Mouse (Mus musculus) erythroblast, embryonic 14.5 days (primary cell): ENCODE results near the gene Fam214a.

Source experiments
- GATA1 ChIP-seq: IDR thresholded peaks from 2 replicates; pipeline ENCODE4 v1.6.1; 2012; ENCODE audit warnings: low read length, inconsistent platforms, mixed read lengths
- TAL1 ChIP-seq: IDR thresholded peaks from 3 replicates; pipeline ENCODE4 v1.6.1; 2012; ENCODE audit warnings: low read length, inconsistent platforms, mixed read lengths

DNA sequence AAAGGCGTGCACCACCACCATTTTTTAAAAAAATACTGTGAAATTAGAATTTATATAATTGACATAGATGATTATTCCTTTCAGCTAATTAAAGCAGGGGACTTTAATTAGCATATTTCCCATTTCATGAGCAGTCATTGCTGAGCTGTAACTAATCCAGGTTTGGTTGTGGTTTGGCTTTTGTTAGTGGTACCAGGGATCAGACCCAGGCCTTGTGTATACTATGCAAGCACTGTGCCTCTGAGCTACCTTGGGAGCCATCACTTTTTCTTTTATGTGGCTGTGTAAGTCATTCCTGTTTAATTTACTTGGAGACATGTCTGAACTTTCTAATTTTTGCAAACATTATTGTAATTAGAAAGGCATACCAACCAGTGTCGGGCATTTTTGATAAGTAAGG is 24.6 kb downstream of the Fam214a start:
- TF ChIP-seq TAL1 (no peak), GATA1 (no peak)
